Mouse (Mus musculus) liver, embryonic 16.5 days (tissue): ENCODE measurements around the gene Pycr1. TPM values are rescaled to one million over a fixed set of nuclear protein-coding genes. Genes with fewer than 3 reads are reported as not detected.
A peak's percentile ranks its signal among the peaks of the same experiment; 100 is the strongest.

ENCODE experiments used
- ATAC-seq: fragments of 200-750 bp; cut with Nextera tagmentation; 2 replicates; pipeline ENCODE4 v1.8.0; 2017; ENCODE audit warnings: low read depth, mild to moderate bottlenecking, moderate number of reproducible peaks, moderate library complexity
- H3K27ac ChIP-seq: fragments of 300-500 bp; sonication (generic); 2 replicates; pipeline ENCODE4 v1.5.1; 2014; ENCODE audit warnings: mild to moderate bottlenecking, low read length
- H3K27me3 ChIP-seq: fragments of 300-500 bp; sonication (generic); 2 replicates; pipeline ENCODE4 v1.6.1; 2014; ENCODE audit warnings: low read depth, low read length, mixed read lengths; ENCODE audit not compliant: control insufficient read depth, insufficient read depth
- H3K36me3 ChIP-seq: fragments of 300-500 bp; sonication (generic); 2 replicates; pipeline ENCODE4 v1.6.1; 2014; ENCODE audit warnings: mild to moderate bottlenecking; ENCODE audit not compliant: control insufficient read depth, insufficient read depth
- H3K4me1 ChIP-seq: fragments of 300-500 bp; sonication (generic); 2 replicates; pipeline ENCODE4 v1.6.1; 2014; ENCODE audit warnings: low read depth, low read length, mixed read lengths; ENCODE audit not compliant: control insufficient read depth
- H3K4me2 ChIP-seq: fragments of 300-500 bp; sonication (generic); 2 replicates; pipeline ENCODE4 v1.6.1; 2014; ENCODE audit warnings: low read depth, low read length, mixed read lengths
- H3K4me3 ChIP-seq: fragments of 300-500 bp; sonication (generic); 2 replicates; pipeline ENCODE4 v1.5.1; 2014; ENCODE audit warnings: low read depth, mild to moderate bottlenecking, low read length
- H3K9ac ChIP-seq: fragments of 300-500 bp; sonication (generic); 2 replicates; pipeline ENCODE4 v1.6.1; 2014; ENCODE audit warnings: low read depth, low read length
- H3K9me3 ChIP-seq: fragments of 300-500 bp; sonication (generic); replicated peaks from 2 replicates; pipeline ENCODE4 v1.6.1; 2016; ENCODE audit warnings: low read length; ENCODE audit not compliant: control insufficient read depth
- WGBS: fragments of 180-500 bp; shearing (Covaris S2); extraction: QIAGEN DNeasy Blood & Tissue Kit; methylation state at CpG from one replicate; pipeline ENCODE4 v1.1.7; 2014; ENCODE audit not compliant: insufficient replicate concordance; 5-methylcytosine and 5-hydroxymethylcytosine counted together
- polyA plus RNA-seq: library from polyadenylated mRNA; unstranded; fragments of >200 nt; fragmentation: Nextera tagmentation; extraction: Ambion mirVana; gene quantifications from 2 replicates; pipeline ENCODE4 v1.2.1, GENCODE M21; 2015

Pycr1 gene
- polyA plus RNA-seq, 1 experiment from 2014 or later: 5.1 TPM

GRCm38 (mm10) chr11:120642939-120643600 is 499 bp downstream of the Pycr1 start:
- Histone ChIP-seq H3K4me3 (peak overlapping the region; percentile 61), H3K9me3 (no peaks in the 10 kb centered on the region), H3K4me1 (peaks cover 16% of the 10 kb centered on the region), H3K9ac (peak overlapping the region; percentile 67), H3K4me2 (peak overlapping the region; percentile 93), H3K27me3 (peaks cover 5% of the 10 kb centered on the region), H3K27ac (no peak overlapping the region), H3K36me3 (no peaks in the 10 kb centered on the region)
- peak; percentile 22 for ATAC-seq
- WGBS: 1% methylated on average over 18 of the region's 18 CpGs

- Histone ChIP-seq H3K36me3 (no peaks in the 10 kb centered on the region), H3K27ac (no peak overlapping the region), H3K27me3 (peaks cover 5% of the 10 kb centered on the region), H3K9ac (no peak overlapping the region), H3K9me3 (no peaks in the 10 kb centered on the region), H3K4me3 (no peak overlapping the region), H3K4me1 (peaks cover 13% of the 10 kb centered on the region), H3K4me2 (no peak overlapping the region)
- ATAC-seq: no peak
- 62% methylated on average over 8 of the region's 8 CpGs for WGBS
Observed at GRCm38 (mm10) chr11:120641869-120642268, 1.7 kb downstream of the Pycr1 start.

GRCm38 (mm10) chr11:120641255-120641654 is 2.3 kb downstream of the Pycr1 start:
- no peaks in the 10 kb centered on the region for H3K9me3 ChIP-seq
- H3K9ac ChIP-seq: no peak overlapping the region
- peaks cover 5% of the 10 kb centered on the region for H3K27me3 ChIP-seq
- H3K27ac ChIP-seq: no peak overlapping the region
- ATAC-seq: no peak
- H3K4me1 ChIP-seq: peaks cover 13% of the 10 kb centered on the region
- 58% methylated on average over 9 of the region's 9 CpGs for WGBS
- no peak overlapping the region for H3K4me2 ChIP-seq
- no peak overlapping the region for H3K4me3 ChIP-seq
- H3K36me3 ChIP-seq: no peaks in the 10 kb centered on the region

DNA sequence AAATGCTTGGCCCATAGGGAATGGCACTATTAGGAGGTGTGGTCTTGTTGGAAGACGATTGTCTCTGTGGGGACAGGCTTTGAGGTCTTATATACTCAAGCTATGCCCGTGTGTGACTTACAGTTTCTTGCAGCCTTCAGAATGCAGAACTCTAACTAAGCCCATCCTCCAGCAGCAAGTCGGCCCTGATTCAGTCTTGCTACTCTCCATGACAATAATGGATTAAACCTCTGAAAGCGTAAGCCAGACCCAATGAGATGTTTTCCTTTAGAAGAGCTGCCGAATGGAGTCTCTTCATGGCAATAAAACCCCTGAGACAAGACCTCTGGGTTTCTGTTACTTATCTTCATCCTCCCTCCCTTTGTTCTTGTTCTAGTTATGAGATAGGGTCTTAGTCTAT is 8.8 kb downstream of the Pycr1 start:
- Histone ChIP-seq H3K4me3 (no peak overlapping the region), H3K4me2 (no peak overlapping the region), H3K4me1 (peaks cover 34% of the 10 kb centered on the region), H3K36me3 (no peaks in the 10 kb centered on the region), H3K27ac (no peak overlapping the region), H3K9ac (no peak overlapping the region), H3K9me3 (no peaks in the 10 kb centered on the region), H3K27me3 (no peaks in the 10 kb centered on the region; the same call in 1 of the 2 replicates)
- no peak for ATAC-seq
- 77% methylated on average over 5 of the region's 5 CpGs for WGBS

GRCm38 (mm10) chr11:120633520-120634343 is 9.8 kb downstream of the Pycr1 start, which contains the start of gene Mafg:
TSS of gene Mafg (minus strand) at chr11:120633600.
- no peaks in the 10 kb centered on the region for H3K9me3 ChIP-seq
- peak; percentile 70 for ATAC-seq
- no peaks in the 10 kb centered on the region for H3K27me3 ChIP-seq
- peak within 1 kb of the TSS; percentile 84 for H3K4me3 ChIP-seq
- H3K27ac ChIP-seq: peak within 1 kb of the TSS; percentile 100
- H3K4me2 ChIP-seq: peak within 1 kb of the TSS; percentile 94
- H3K4me1 ChIP-seq: peaks cover 44% of the 10 kb centered on the region
- 10% methylated on average over 58 of the region's 58 CpGs for WGBS
- H3K9ac ChIP-seq: peak within 1 kb of the TSS; percentile 97
- peaks cover 2% of the 10 kb centered on the region for H3K36me3 ChIP-seq

- H3K4me3 ChIP-seq: peak overlapping the region; percentile 84
- ATAC-seq: peak; percentile 73
Observed at GRCm38 (mm10) chr11:120632559-120633519, 10.7 kb downstream of the Pycr1 start.

GRCm38 (mm10) chr11:120631726-120632448 is 11.7 kb downstream of the Pycr1 start:
- Histone ChIP-seq H3K27ac (peak overlapping the region; percentile 100), H3K9me3 (no peaks in the 10 kb centered on the region), H3K9ac (peak overlapping the region; percentile 97), H3K27me3 (no peaks in the 10 kb centered on the region), H3K4me1 (peaks cover 58% of the 10 kb centered on the region), H3K36me3 (peaks cover 8% of the 10 kb centered on the region), H3K4me2 (peak overlapping the region; percentile 94), H3K4me3 (peak overlapping the region; percentile 84)
- 33% methylated on average over 4 of the region's 4 CpGs for WGBS
- ATAC-seq: peak; percentile 31

More at GRCm38 (mm10) chr11:120632559-120633519, 10.7 kb downstream of the Pycr1 start:
- Histone ChIP-seq H3K9ac (peak overlapping the region; percentile 97), H3K9me3 (no peaks in the 10 kb centered on the region), H3K4me2 (peak overlapping the region; percentile 94), H3K4me1 (peaks cover 50% of the 10 kb centered on the region), H3K27me3 (no peaks in the 10 kb centered on the region), H3K27ac (peak overlapping the region; percentile 100), H3K36me3 (peaks cover 5% of the 10 kb centered on the region)
- under 1% methylated on average over 96 of the region's 116 CpGs for WGBS
